Mouse (Mus musculus) MEL (cell line): ENCODE measurements around the gene Med13l.

Experiments
- CHD2 ChIP-seq: IDR thresholded peaks from 2 replicates; pipeline ENCODE4 v1.6.1; 2011; ENCODE audit warnings: low read length, improper control_type of control experiment
- CTCF ChIP-seq, 3 experiments: IDR thresholded peaks in 2 of 3; conservative IDR thresholded peaks in 1 of 3; 2 replicates each; pipeline ENCODE4 v1.5.1; 2011 to 2012; ENCODE audit warnings: low read length in 3 of 3, low read depth in 2 of 3, mild to moderate bottlenecking in 2 of 3, improper control_type of control experiment in 1 of 3, inconsistent platforms in 1 of 3, mixed read lengths in 1 of 3, moderate library complexity in 1 of 3; ENCODE audit not compliant: control insufficient read depth in 1 of 3, insufficient read depth in 1 of 3, poor library complexity in 1 of 3, severe bottlenecking in 1 of 3
- ETS1 ChIP-seq: IDR thresholded peaks from 2 replicates; pipeline ENCODE4 v1.6.1; 2012; ENCODE audit warnings: low read depth, mild to moderate bottlenecking, inconsistent platforms, low read length, improper control_type of control experiment, moderate library complexity
- HCFC1 ChIP-seq: IDR thresholded peaks from 2 replicates; pipeline ENCODE4 v1.6.1; 2012; ENCODE audit warnings: low read depth, mild to moderate bottlenecking, inconsistent platforms, low read length, improper control_type of control experiment, moderate library complexity
- MAZ ChIP-seq: IDR thresholded peaks from 2 replicates; pipeline ENCODE4 v1.6.1; 2012; ENCODE audit warnings: low read depth, mild to moderate bottlenecking, inconsistent platforms, low read length, improper control_type of control experiment
- MXI1 ChIP-seq: IDR thresholded peaks from 2 replicates; pipeline ENCODE4 v1.6.1; 2011; ENCODE audit warnings: mild to moderate bottlenecking, low read depth, low read length, improper control_type of control experiment
- NRF1 ChIP-seq: IDR thresholded peaks from 2 replicates; pipeline ENCODE4 v1.6.1; 2014; ENCODE audit warnings: low read depth, mild to moderate bottlenecking, inconsistent platforms, low read length, improper control_type of control experiment, moderate library complexity; ENCODE audit not compliant: poor library complexity, insufficient read depth, severe bottlenecking
- POLR2A ChIP-seq, 2 experiments: IDR thresholded peaks; 2 replicates each; pipeline ENCODE4 v1.6.1; 2011 to 2012; ENCODE audit warnings: low read length in 2 of 2, mild to moderate bottlenecking in 2 of 2, control low read depth in 1 of 2, improper control_type of control experiment in 1 of 2, low read depth in 1 of 2, moderate library complexity in 1 of 2; ENCODE audit not compliant: control insufficient read depth in 1 of 2, insufficient read depth in 1 of 2, poor library complexity in 1 of 2
- POLR2AphosphoS5 ChIP-seq: IDR thresholded peaks from 2 replicates; pipeline ENCODE4 v1.6.1; 2012; ENCODE audit warnings: low read depth, borderline replicate concordance, mild to moderate bottlenecking, inconsistent platforms, low read length, moderate library complexity, mixed read lengths
- SIN3A ChIP-seq: IDR thresholded peaks from 2 replicates; pipeline ENCODE4 v1.6.1; 2012; ENCODE audit warnings: low read length, improper control_type of control experiment, inconsistent platforms
- SMC3 ChIP-seq: IDR thresholded peaks from 2 replicates; pipeline ENCODE4 v1.6.1; 2011; ENCODE audit warnings: low read depth, low read length, improper control_type of control experiment
- TCF12 ChIP-seq: IDR thresholded peaks from 2 replicates; pipeline ENCODE4 v1.6.1; 2014; ENCODE audit warnings: low read depth, mild to moderate bottlenecking, inconsistent platforms, low read length, improper control_type of control experiment, moderate library complexity
- USF1 ChIP-seq: IDR thresholded peaks from 2 replicates; pipeline ENCODE4 v1.6.1; 2014; ENCODE audit warnings: low read depth, mild to moderate bottlenecking, inconsistent platforms, low read length, improper control_type of control experiment, moderate library complexity

DNA sequence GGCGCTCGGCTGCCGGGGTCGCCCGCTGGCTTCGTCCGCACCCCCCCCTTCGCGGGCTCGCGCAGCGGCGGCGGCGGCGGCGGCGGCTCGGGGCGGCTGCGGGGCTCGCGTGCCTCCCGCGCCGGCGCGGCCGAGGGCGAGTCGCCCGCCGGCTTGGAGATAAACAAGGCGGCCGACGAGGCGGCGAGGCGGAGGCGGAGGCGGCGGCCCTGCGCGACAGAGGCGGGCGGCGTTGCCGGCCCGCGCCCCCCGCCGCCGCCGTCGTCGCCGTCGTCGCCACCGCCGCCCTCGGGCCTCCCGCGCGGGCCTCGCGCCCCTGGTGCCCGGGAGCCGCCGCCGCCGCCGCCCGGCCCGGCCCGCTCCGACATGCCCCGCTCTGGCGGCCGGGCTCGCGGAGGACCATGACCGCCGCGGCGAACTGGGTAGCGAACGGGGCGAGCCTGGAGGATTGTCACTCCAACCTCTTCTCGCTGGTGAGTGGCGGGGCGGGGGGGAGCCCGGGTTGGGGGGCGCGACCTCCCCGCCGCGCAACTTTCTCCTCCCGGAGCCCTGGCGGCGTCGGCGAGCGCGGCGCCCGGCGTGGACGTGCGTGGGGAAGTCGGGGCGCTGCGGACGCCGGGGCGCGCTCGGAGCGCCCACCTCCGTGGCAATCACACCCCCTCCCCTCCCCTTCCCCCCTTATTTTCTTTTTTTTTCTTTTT lies at the start of gene Med13l:
- TF ChIP-seq TCF12, result no peak
- no peak for TF ChIP-seq HCFC1
- TF ChIP-seq CHD2, result no peak
- TF ChIP-seq CTCF (IDR thresholded peaks at IDR 0.05 in 2 of 3, conservative IDR thresholded peaks at IDR 0.05 in 1 of 3; ENCODE audit: control insufficient read depth in 1 of 3, insufficient read depth in 1 of 3, low read depth in 2 of 3, low read length in 3 of 3, poor library complexity in 1 of 3, severe bottlenecking in 1 of 3), result no peak
- no peak for TF ChIP-seq MAZ
- no peak for TF ChIP-seq POLR2AphosphoS5
- no peak for TF ChIP-seq ETS1
- TF ChIP-seq NRF1, result no peak
- TF ChIP-seq SIN3A, result peak; percentile 12; the same call in 1 of the 2 replicates
- TF ChIP-seq POLR2A (IDR thresholded peaks at IDR 0.05; ENCODE audit: control insufficient read depth in 1 of 2, insufficient read depth in 1 of 2, low read depth in 1 of 2, low read length in 2 of 2, poor library complexity in 1 of 2), result 0 out of 4 replicates have a peak, but pooled peaks of 1 of the 2 experiments have one; percentile 39
- no peak for TF ChIP-seq USF1
- no peak for TF ChIP-seq MXI1
- no peak for TF ChIP-seq SMC3
